Mouse (Mus musculus): ENCODE results near the gene Spint4.
A peak's percentile ranks its signal among the peaks of the same experiment; 100 is the strongest.
"Not testable (repeated sequence)": the region's sequence is repeated elsewhere in the genome, so short reads cannot be mapped to it uniquely, and the experiment has no call there.

Spint4 gene

DNA sequence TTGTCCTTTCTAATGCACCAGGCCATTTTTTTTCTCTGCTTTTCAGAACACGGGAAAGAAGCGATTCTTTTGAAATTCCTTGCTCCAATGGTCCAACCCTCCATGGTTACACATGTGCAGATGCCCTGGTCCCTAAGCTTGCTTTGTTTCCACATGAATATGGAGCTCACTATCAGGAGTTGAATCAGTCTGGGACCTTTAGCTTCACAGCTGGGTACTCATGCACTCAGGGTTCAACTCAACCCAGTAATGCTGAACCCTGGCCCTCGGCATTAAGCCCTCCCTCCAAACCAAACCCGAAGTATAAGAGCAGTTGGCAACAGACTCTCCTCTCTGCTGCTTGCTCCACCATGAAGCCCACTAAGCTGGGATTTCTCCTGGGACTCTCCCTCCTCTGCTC lies at the start of gene Spint4:
Gene Spint4, plus strand, starts transcription at position 301 of the 400 bp plus-strand sequence.
- no peak for DNase-seq

GRCm38 (mm10) chr2:164655858-164656257 lies 42.4 kb upstream of the Spint4 start, which contains the start of gene Wfdc10:
Gene Wfdc10 (plus strand): TSS chr2:164656046.
- peak in 1 of 2 experiments; percentile 56 for DNase-seq

DNA sequence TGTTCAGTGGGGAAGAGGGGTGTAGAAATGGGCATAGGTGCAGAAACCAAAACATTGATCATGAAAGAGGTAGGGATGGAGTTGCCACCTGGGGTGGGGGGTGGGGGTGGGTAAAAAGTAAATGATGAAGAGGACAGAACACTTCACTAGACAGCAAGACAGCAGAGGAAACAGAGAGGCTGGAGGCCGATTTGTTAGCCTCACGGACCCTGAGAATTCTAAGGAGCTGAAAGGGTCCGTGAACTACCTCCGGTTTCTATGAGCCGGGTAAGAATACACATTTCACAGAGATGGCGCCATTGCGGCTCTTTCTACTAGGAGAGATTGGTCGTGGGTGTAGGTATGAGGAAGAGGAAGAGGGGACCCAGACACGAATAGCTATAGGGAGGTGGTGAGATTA lies 41.8 kb upstream of the Spint4 start, which contains the start of gene Wfdc9:
Gene Wfdc9, minus strand, starts transcription at position 101 of the 400 bp plus-strand sequence.
- no peak for DNase-seq

DNA sequence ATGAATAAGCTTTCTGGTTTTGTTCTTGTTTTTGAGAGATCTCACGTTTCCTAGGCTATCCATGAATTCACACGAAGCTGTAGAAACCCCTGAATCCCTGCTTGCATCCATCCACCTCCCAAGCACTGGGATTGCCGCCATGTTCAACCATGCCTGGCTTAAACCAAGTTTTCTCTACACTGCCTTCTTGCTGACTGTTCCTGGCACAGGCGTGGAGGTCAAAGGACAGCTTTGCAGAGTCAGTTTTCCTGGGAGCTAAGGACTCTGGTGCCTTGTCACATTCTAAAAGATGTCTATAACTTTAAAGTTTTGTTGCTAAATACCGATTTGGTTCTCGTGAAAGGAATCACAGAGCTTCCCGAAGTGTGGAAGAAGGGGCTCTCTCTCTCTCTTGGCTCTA lies 33.5 kb upstream of the Spint4 start:
- peak in 1 of 2 experiments; percentile 33 for DNase-seq

GRCm38 (mm10) chr2:164670261-164670660 lies 28.0 kb upstream of the Spint4 start:
- DNase-seq = no peak

DNA sequence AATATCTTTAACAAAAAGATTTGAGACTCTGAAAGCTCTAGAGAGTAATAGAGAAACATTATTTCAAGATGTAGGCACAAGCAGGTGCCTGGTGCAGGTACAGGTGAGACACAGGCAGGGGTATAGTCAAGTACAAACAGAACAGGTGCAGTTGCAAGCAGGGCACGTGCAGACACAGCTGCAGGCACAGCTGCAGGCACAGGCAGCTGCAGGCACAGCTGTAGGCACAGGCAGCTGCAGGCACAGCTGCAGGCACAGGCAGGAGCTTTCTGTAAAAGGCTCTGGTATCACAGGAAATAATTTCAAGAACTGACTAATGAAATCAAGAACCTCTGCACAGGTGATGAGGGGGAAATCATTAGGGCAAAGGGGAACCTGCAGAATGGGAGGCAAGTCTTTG lies 27.4 kb upstream of the Spint4 start:
- no peak for DNase-seq

DNA sequence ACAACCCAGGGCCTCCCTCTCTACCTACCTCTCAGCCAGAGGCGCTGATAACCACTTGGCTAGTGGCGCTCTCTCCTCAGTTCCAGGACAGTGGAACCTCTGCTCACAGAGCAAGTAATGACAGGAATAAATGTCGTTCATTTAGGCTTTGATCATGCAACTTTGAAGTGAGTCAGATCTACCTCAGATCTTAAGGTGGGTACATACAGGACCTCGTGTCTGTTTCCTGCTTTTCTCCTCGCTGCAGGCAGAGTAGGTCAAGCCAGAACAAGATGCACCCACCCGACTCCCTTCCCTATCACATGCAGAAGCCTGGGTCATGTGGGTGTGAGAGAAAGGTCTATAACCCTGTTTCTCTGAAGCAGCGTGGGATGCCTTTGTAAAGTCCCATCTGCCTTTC lies 24.3 kb upstream of the Spint4 start, which contains the start of gene Wfdc11:
Gene Wfdc11, minus strand, starts transcription at position 101 of the 400 bp plus-strand sequence.
- DNase-seq = no peak

DNA sequence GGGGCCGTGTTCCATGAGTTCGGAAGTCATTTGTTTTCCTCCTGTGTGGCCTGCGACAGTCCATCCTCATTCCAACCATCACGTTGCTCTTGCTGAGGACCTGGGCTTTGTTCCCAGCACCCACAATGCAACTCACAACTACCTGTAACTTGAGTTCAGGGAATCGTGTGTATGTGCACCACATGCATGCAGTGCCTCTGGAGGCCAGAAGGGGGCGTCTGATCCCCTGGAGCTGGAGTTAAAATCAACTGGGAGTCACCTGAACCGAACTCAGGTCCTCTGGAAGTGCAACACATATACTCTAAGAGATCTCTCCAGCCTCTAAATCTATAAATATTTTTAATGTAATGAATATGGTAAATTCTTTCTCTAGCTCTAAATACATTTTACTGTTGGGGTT lies 22.2 kb upstream of the Spint4 start:
- no peak for DNase-seq

- DNase-seq = no peak
These were observed 21.2 kb upstream of the Spint4 start for GRCm38 (mm10) chr2:164676916-164677685.

DNA sequence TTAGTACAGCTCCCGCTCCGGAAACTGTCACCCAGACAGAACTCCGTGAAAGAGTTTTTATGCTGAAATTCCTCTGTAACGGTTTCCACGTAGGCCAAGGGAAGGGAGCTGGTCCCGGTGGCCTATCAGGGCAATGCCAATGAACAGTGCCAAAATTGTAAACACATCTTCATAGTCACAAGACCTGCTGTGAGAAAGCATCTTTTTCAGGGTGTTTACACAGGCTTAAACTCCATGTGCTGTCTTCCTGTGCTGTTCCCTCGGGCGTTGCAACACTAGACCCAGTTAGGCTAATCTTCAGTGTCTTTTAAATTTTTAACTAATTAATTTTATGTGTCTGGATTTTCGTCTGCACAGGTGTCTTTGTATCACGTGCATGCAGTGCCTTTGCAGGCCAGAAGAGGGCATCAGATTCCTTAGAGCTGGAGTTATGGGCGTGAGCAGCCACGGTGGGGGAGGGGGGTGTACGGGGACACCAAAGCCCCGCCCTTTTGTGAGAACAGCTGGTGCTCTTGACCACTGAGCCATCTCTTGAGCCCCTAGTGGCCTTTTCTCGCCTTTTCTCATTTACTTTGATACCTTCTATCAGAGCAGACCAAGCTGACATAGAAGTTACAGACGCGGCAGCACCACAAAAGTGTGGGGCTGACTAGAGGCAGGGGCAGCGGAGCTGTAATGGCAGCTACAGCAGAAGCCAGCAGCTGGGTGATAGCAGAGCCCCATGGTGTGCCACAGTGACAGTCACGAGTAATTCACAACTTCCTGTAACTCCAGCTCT lies 19.3 kb upstream of the Spint4 start:
- peak; percentile 88 to 90 for DNase-seq

- no peak for DNase-seq
These were observed 18.4 kb upstream of the Spint4 start for GRCm38 (mm10) chr2:164679906-164680305.

GRCm38 (mm10) chr2:164684807-164685206 lies 13.5 kb upstream of the Spint4 start, which contains the start of gene Wfdc13:
Gene Wfdc13 (plus strand): TSS chr2:164685107.
- DNase-seq = no peak

- no peak for DNase-seq
These were observed 2.7 kb downstream of the Spint4 start for GRCm38 (mm10) chr2:164700959-164701358.

DNA sequence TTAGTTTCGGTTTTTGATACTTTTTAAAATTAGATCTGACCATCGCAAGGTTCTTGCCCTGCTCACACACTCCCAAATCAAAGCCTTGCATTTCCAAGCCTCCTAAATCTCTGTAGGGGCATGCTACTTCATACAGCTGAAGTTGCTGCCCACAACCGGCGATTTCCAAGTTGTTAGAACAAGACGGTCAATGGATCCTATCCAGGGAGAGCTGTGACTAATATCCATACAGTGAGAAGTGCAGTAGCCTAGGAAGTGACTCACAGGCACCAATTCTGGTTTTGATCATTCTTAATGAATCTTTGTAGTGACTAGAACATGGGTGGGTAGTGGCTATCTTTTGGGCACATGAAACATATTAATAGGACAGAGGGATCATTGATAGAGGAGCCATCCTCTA lies 3.5 kb downstream of the Spint4 start:
- DNase-seq = no peak

GRCm38 (mm10) chr2:164704235-164704634 lies 5.9 kb downstream of the Spint4 start:
- DNase-seq = no peak

DNA sequence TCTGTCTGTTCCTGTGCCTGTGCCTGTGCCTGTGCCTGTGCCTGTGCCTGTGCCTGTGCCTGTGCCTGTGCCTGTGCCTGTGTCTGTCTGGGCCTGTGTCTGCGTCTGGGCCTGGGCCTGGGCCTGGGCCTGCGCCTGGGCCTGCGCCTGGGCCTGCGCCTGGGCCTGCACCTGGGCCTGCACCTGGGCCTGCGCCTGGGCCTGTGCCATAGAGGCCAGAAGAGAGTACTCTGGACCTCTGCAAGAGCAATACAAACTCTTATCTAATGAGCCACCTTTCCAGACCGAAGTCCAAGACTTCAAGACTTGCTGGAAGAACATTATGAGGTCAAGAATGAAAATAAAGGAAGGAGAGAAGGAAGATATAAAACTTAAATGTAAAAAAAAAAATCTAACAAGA lies 7.0 kb downstream of the Spint4 start:
- DNase-seq = no peak

DNA sequence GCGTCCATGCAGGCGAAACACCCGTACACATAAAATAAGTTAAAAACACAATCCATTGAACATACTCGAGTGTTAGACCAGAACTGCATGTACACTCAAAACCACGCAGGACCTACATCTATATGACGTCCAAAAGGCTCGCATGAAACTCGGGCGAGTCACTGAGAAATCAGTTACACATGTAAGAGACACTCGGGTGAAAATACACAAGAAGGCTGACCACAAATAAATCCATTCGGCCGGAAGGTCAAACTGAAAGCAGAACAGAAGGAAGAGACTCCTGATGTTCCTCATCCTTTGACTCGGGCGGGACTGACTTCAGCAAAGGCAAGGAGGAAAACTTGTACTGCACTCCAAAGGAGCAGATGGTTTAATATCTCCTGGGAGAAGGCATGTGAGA lies 7.7 kb downstream of the Spint4 start:
- DNase-seq = no peak

DNA sequence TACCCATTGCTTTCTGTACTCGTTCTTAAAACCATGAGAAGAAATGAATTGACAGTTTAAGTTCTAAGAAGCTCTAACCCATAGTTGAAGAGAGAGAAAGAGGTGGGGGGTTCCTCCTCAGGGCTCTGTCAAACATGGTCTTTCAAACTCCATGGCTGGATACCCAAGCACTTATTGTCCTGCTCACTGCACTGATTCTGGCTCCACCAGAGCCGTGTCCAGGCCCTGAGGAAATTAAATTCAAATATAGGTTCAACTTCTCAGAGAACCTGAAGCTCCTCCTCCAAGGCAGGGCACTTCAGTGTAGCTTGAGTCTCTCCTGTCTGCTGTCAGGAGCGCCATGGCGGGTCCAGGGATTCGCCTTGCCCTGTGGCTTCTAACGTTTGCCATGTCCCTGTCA lies 16.7 kb downstream of the Spint4 start, which contains the start of gene Spint5:
Gene Spint5, plus strand, starts transcription at position 301 of the 400 bp plus-strand sequence.
- DNase-seq = no peak

GRCm38 (mm10) chr2:164716194-164716786 lies 18.0 kb downstream of the Spint4 start:
- DNase-seq = not testable (repeated sequence)

- DNase-seq = peak in 1 of 2 experiments; percentile 4
These were observed 25.0 kb downstream of the Spint4 start for GRCm38 (mm10) chr2:164723276-164723675.

- DNase-seq = peak; percentile 76 to 88
These were observed 27.8 kb downstream of the Spint4 start for GRCm38 (mm10) chr2:164725895-164726619.

DNA sequence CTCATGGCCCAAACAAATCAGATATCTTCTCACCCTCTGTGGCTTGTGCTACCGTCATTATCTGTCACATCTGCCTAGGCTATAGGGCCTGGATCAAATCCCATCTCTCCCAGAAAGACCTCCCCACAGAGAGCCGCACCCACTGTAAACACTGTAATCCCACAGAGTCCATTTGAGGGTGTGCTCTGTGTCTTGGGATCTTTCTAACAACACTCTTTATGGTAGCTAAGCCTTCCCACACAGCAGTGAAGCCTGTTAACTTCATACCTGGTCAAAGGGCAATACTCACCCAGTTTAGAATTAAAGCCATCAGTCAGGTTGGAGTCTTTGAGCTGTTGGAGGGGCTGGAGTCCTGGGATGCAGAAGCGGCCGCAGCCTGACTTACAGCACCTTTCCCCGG lies 33.4 kb downstream of the Spint4 start:
- no peak for DNase-seq
